Mouse (Mus musculus) bone marrow macrophage, adult 2 months (primary cell): ENCODE data around the gene Epha5. TPM values are rescaled to one million over a fixed set of nuclear protein-coding genes. Genes with fewer than 3 reads are reported as not detected.

Experiments
- H3K27ac ChIP-seq: 2 replicates; pipeline ENCODE4 v1.5.1; 2012; ENCODE audit warnings: low read depth, low read length; ENCODE audit not compliant: insufficient read depth
- H3K4me1 ChIP-seq: 2 replicates; pipeline ENCODE4 v1.6.1; 2012; ENCODE audit warnings: low read length; ENCODE audit not compliant: control insufficient read depth, insufficient read depth
- H3K4me3 ChIP-seq: 2 replicates; pipeline ENCODE4 v1.5.1; 2012; ENCODE audit warnings: mild to moderate bottlenecking, low read length, moderate library complexity; ENCODE audit not compliant: insufficient read depth
- CTCF ChIP-seq: IDR thresholded peaks from 2 replicates; pipeline ENCODE4 v1.5.1; 2012; ENCODE audit warnings: low read depth, mild to moderate bottlenecking, low read length, moderate library complexity
- POLR2A ChIP-seq: IDR thresholded peaks from 2 replicates; pipeline ENCODE4 v1.6.1; 2012; ENCODE audit warnings: mild to moderate bottlenecking, low read depth, low read length, borderline replicate concordance
- polyA plus RNA-seq: library from polyadenylated mRNA; stranded (reverse); fragments of >200 nt; gene quantifications from 2 replicates; pipeline ENCODE4 v1.2.4, GENCODE M21; 2012; ENCODE audit not compliant: missing spikeins, insufficient read depth, insufficient read length

Epha5 gene
- polyA plus RNA-seq, result 0.28 TPM in 1 of 2 replicates, not detected in the other

DNA sequence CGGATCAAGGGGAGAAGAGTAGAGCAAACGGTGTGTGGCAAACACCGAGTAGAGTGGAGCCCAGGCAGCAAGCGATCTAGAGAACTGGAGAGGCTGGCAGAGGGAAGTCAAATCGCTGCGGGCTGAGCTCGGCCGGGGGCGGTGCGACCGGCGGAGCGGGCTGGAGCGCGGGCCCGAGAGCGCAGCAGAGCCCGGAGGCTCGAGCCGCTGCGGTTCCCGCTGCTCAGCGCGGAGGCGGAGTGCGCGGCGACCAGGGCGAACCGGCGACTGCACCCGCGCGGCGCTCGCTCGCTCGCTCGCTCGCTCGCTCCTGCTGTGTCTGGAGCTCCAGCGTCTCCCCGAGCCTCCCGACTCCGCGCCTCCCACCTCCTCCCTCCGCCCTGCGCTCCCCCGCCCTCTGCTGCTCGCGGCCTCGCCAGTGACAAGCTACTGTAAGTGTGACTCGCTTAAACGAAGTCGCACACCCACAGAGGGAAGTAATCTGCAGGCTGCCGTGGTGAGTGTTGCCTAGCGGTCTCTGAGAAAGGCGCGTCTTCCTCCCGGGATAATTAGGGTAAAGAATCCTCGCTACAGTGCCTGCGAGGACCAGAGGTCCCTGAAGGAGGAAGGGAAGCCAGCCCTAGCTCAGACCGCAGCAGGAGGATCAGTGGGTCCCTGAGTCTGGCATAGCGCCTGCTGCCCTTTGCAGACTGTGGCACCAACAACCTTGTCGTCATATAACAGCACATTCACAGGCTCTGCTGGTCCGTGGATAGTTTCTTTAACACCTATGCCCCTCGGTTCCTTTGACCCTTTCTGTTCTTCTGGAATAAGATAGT, at the start of gene Epha5:
TSS of gene Epha5 (minus strand) at position 321 of the 818 bp plus-strand sequence.
- Histone ChIP-seq H3K4me3 (peak within 1 kb of the TSS; percentile 11), H3K4me1 (no peaks in the 10 kb centered on the region)
- no peak for TF ChIP-seq CTCF
- TF ChIP-seq POLR2A, result no peak

DNA sequence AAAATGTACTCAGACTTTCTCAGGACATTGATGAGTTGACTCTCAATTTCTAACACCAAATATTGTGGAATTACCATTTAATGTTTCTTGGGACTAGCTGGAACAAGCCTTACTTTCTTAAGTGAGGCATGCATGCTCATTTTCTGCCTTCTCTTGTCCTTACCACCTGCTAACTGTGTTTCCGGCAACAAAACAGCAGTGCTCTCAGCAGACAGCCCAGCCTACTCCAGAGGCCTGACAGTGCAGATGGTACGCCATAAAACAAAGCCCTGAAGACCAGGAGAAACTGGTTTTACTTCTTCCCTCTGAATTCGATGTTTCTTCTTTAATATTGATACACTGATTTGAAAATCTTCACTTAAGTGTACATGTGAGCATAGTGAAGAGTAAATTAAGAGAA, 39.0 kb upstream of the Epha5 start:
- no peak for TF ChIP-seq POLR2A
- no peak for TF ChIP-seq CTCF
- no peak overlapping the region for H3K27ac ChIP-seq

More for the DNA sequence above, at the start of gene Epha5:
- H3K27ac ChIP-seq, result no peak within 1 kb of the TSS

DNA sequence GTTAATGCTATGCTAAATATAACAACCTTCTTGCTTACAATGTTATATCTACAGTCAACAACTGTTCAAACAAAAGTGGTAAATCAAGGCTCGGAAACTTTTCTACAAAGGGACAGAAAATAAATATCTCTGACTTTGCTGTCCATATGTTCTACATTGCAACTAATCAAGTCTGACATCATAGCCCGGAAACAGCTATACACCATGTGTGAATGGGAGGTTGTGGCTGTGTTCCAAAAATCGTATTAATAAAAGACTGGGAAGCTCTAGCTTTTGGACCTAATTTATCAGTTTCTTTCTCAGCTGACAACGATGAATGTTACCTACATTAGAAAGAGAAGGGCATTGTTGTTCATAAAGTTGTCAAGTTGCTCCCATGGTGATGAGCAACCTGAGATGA, 37.5 kb upstream of the Epha5 start:
- H3K27ac ChIP-seq, result no peak overlapping the region
- TF ChIP-seq POLR2A (no peak), CTCF (no peak)
- H3K4me1 ChIP-seq, result no peaks in the 10 kb centered on the region
- H3K4me3 ChIP-seq, result no peak overlapping the region

More for the DNA sequence above, 39.0 kb upstream of the Epha5 start:
- Histone ChIP-seq H3K4me3 (no peak overlapping the region), H3K4me1 (no peaks in the 10 kb centered on the region)

DNA sequence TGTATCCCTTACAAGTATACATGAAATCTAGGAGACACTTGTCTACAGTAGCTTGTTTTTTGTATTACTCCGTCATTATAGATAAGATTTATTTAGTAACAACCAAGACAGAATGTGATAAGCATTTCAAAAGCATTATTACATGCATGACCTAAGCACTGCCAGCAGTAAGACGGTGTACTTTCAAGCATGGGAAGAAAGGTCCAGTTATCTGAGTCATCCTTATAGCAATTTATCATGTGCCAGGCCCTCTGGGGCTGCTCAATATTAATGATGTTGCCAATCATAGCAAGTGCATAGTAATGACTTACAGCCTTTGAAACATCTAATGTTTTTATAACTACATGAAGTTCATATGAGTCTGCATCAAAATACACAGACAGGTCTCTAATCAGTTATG, 36.7 kb upstream of the Epha5 start:
- H3K4me1 ChIP-seq, result no peaks in the 10 kb centered on the region
- no peak overlapping the region for H3K27ac ChIP-seq
- no peak overlapping the region for H3K4me3 ChIP-seq
- TF ChIP-seq POLR2A, result no peak
- TF ChIP-seq CTCF, result no peak

DNA sequence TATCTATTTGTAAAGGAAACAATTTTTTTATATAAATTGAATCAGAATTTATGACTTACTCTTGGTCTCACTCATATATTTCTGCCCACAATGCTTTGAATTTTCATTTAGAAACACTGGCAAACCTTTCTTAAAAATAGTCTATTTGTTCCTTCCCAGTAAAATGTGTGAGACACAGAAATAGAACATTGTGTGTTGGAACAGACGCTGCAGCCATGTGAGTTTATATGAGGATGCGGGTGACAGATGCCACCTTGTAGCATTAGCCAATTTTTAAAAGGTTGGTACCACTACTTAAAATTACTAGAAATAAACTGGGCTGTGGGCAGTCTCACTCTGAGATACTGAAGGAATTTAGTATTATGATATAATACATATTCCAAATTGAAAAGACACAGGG, 23.1 kb upstream of the Epha5 start:
- TF ChIP-seq CTCF, result no peak
- TF ChIP-seq POLR2A, result no peak
- H3K4me3 ChIP-seq, result no peak overlapping the region
- H3K27ac ChIP-seq, result no peak overlapping the region
- no peaks in the 10 kb centered on the region for H3K4me1 ChIP-seq

DNA sequence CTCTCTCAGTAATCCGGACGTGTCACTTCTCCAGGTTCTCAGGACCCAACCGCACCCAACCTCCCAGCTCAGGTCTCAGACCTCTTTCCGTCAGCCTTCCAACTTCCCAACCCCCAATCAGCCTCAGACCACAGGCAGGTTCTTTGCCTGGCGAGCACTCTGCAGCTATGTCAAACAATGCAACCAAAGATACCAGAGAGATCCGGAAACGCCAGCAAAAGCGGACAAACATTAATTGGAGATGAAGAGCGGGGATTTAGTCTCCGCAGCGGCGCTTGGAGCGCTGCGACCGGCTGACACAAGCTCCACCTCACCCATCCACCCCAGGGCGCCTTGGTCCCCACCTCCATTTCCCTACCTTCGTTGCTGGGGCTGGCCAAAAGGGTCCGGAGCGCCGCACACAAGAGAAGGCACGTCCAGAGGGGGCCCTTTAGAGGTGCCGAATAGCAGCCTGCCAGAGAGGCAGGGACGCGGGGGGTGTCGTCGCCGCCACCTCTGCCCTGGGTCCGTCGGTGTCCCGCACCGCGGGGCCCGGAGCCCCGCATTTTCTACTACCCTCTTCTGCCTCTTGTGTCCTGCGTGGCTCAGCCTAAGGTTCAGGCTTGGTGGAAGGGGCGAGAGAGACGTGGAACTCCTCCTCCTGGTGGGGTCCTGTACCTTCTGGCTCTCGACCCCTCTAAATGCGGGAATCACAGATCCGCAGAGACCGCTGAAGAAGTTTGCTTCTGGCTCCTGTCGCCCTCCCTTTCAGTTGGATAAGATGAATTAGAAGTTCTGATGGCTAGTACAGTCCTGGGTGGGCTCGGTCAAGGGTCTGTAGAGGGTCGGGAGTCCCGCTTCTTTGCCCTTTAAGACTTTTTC, 991 bp downstream of the Epha5 start:
- TF ChIP-seq POLR2A (no peak), CTCF (no peak)
- no peak overlapping the region for H3K27ac ChIP-seq
- H3K4me1 ChIP-seq, result no peaks in the 10 kb centered on the region
- 0 out of 2 replicates have a peak overlapping the region, but pooled peaks have one; percentile 11 for H3K4me3 ChIP-seq

DNA sequence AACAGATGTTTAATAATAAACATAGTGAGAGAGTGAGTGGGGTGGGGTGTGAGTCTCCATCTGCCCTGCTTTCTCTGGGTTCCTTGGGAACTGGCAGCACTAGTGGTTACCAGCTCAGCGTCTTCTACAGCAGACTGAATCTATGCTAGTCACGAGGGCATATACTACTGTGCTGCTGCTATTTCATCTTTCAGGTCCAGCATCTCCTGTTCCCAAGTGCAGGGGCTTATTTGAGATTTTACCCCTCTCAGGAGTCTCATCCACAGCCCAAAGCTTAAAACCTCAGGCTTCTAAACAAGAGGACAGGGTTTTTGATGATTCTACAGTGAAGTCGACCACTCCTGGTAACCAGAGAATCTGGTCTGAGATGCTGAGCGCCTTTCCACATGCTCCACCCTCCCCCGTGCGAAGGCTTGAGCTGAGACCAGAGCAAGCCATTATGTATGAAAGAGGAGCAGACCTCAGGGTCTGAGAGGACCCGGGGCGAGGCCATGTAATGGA, 2.2 kb downstream of the Epha5 start:
- TF ChIP-seq POLR2A (no peak), CTCF (no peak)
- no peaks in the 10 kb centered on the region for H3K4me1 ChIP-seq
- no peak overlapping the region for H3K4me3 ChIP-seq
- no peak overlapping the region for H3K27ac ChIP-seq

DNA sequence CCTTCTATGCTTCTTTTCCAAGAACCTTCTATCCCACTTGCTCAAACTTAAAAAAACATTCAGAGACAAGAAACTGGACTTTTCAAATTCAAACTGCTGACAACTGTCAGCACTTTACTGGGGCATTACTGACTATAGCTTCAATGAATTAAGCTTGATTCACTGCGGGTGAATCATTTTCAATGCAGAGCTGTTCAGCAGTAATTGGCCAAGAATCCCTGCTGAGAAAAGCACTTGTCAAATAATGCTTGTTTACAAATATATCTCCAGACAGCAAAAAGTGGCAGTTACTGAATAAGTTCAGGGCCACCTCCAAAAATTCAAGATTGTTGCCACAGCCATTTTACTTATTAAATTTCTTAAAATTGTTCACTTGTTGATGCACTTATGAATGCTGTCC, 4.2 kb downstream of the Epha5 start:
- Histone ChIP-seq H3K4me1 (no peaks in the 10 kb centered on the region), H3K4me3 (no peak overlapping the region), H3K27ac (no peak overlapping the region)
- TF ChIP-seq POLR2A (no peak), CTCF (no peak)

DNA sequence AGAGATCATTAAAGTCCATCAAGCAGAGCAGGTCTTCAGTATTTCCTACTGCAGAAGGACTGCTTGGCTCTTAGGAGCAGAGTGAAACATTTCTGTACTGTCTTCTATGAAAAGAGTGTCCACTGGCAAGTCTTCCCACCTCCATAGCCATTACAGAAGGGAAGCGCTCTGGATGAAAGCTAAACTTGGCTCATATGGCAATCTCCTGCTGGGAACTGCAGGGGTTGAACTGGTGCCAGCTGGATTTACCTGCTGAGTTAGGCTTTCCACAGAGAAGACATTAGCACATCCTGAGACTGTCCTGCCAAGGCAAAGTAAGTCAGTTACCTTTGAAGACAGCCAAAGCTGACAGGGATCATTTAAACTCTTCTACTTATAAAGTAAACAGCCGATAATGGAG, 8.8 kb downstream of the Epha5 start:
- H3K4me1 ChIP-seq, result no peaks in the 10 kb centered on the region
- no peak overlapping the region for H3K27ac ChIP-seq
- H3K4me3 ChIP-seq, result no peak overlapping the region
- TF ChIP-seq CTCF (no peak), POLR2A (no peak)

DNA sequence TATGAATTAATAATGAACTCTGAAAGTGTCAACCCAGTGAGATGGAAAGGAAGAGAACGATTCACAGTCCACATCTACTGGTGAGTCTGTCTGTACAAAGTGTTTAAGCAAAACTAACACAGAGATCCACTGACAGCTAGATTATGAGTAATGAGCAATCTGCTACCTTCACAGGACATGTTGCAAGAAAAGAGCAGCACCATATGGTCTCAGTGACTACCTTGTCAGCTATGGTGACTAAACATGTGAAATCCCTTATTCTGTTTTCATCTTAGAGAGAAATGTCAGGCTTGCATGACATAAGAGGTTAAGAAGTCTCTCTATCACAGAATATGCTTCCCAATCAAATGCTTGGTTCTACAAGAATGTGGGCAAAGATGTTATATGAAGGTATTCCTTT, 20.1 kb downstream of the Epha5 start:
- TF ChIP-seq CTCF (no peak), POLR2A (no peak)
- no peaks in the 10 kb centered on the region for H3K4me1 ChIP-seq
- H3K27ac ChIP-seq, result no peak overlapping the region
- H3K4me3 ChIP-seq, result no peak overlapping the region
